Mouse (Mus musculus) lung, adult 2 months (tissue): ENCODE measurements around the gene Psmd9.
"Not testable (repeated sequence)": the region's sequence is repeated elsewhere in the genome, so short reads cannot be mapped to it uniquely, and the experiment has no call there.

ENCODE experiments used
- CTCF ChIP-seq: fragments of 200-500 bp; IDR thresholded peaks from 2 replicates; pipeline ENCODE4 v1.5.1; 2011; ENCODE audit warnings: mild to moderate bottlenecking, low read length, control low read depth; ENCODE audit not compliant: insufficient read depth
- POLR2A ChIP-seq: fragments of 200-500 bp; IDR thresholded peaks from 2 replicates; pipeline ENCODE4 v1.6.1; 2011; ENCODE audit warnings: low read depth, mild to moderate bottlenecking, control low read depth, low read length, borderline replicate concordance; ENCODE audit errors: extremely low read depth

DNA sequence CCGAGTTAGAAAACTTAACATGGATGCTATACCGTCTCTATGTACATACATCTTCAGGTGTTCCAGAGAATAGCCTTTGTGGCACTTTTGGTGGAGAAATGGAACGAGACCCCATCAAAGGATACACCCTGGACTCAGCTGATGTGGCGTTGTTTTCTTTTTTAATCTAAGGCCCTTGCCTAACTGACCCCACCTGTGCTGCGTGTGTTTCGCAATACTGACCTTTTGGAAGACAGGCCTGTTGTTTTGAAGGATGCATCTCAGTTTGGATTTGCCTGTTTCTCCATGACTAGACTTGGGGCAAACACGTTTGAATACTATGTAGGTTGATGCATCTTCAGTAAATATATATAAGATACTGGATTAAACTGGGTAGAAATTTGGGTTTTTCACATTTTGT is 34.4 kb downstream of the Psmd9 start:
- not testable (repeated sequence) for TF ChIP-seq POLR2A, CTCF
